Mouse (Mus musculus): ENCODE data around the gene Nckap5. TPM values are rescaled to one million over a fixed set of nuclear protein-coding genes. Genes with fewer than 3 reads are reported as not detected.
"Not testable (repeated sequence)": the region's sequence is repeated elsewhere in the genome, so short reads cannot be mapped to it uniquely, and the experiment has no call there.

The Nckap5 gene
- polyA plus RNA-seq, 1 experiment from 2014 or later, result 4.8 TPM

DNA sequence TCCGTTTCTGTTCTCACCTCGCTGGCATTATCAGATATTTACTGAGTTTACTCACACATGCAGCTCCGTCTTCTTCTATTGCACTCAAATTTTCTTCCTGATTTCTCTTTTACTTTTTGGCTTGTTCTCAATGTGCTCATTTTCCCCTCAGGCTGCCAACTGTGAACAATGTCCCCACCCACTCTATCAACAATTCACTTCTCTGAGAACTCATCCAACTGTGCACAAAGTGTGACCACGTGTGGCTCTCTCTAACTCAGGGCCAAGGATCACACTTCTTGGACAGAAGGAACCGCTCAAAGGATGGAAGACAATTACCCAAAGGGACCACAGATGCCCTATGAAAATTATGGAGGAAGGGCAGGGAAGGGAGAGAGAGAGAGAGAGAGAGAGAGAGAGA lies 707.5 kb downstream of the Nckap5 start:
- Histone ChIP-seq H3K27ac (ENCODE audit: low read length) (no peak overlapping the region), H3K36me3 (ENCODE audit: control insufficient read depth, insufficient read depth, low read length) (no peaks in the 10 kb centered on the region), H3K4me3 (replicated peaks; ENCODE audit: low read length) (no peak overlapping the region), H3K4me1 (ENCODE audit: control insufficient read depth, insufficient read depth, low read length) (peaks cover 2% of the 10 kb centered on the region; the same call in 1 of the 2 replicates), H3K9ac (ENCODE audit: low read length) (no peak overlapping the region), H3K4me2 (ENCODE audit: low read depth, low read length) (no peak overlapping the region), H3K9me3 (replicated peaks; ENCODE audit: control insufficient read depth, low read length) (no peaks in the 10 kb centered on the region), H3K27me3 (ENCODE audit: control insufficient read depth, insufficient read depth, low read length) (no peaks in the 10 kb centered on the region)
- no peak for ATAC-seq (ENCODE audit: insufficient read depth, low FRiP score)
- WGBS, result 69% methylated on average over 5 of the region's 5 CpGs

DNA sequence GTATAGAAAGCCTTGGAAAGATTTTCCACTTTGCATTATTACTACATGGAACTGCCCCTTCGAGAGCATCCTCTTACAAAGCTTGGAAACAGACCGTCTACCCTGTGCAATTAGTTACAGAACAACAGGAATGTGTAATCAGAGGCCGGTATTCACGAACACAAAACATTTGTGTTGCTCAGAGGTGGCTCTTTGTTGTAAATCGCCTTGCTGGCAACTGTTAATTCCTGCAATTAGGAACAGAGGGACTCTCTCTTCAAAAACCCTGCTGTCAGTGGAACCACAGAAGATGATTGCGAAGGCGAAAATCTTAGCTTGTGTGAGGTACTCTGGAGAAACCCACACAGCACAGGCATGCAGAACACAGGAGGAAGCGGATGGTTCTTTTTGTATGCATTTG lies 710.1 kb downstream of the Nckap5 start:
- no peaks in the 10 kb centered on the region for H3K36me3 ChIP-seq (ENCODE audit: control insufficient read depth, insufficient read depth, low read length)
- WGBS, result 71% methylated on average over 8 of the region's 8 CpGs

DNA sequence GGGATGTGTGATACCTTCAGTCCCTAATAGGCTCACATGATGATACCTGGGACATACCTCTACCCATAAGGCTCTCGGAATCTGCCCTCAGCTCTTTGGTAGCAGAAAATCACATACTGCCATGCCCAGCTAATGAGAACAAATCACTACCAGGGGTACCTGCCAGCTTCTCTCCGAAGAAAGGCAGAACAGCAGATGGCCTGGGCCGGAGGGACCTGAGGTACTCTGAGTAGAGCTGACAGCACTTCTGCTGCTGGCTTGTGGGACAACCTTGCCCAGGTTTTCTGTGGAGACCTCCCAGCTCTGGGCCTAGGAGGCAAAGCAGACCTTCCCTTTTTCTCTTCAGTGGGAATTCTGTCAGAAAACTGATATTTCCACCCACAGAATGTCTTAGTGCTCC lies 714.6 kb downstream of the Nckap5 start:
- Histone ChIP-seq H3K36me3 (ENCODE audit: control insufficient read depth, insufficient read depth, low read length) (no peaks in the 10 kb centered on the region), H3K4me1 (ENCODE audit: control insufficient read depth, insufficient read depth, low read length) (no peaks in the 10 kb centered on the region), H3K9me3 (replicated peaks; ENCODE audit: control insufficient read depth, low read length) (no peaks in the 10 kb centered on the region), H3K27me3 (ENCODE audit: control insufficient read depth, insufficient read depth, low read length) (no peaks in the 10 kb centered on the region), H3K4me3 (replicated peaks; ENCODE audit: low read length) (no peak overlapping the region), H3K4me2 (ENCODE audit: low read depth, low read length) (no peak overlapping the region), H3K27ac (ENCODE audit: low read length) (no peak overlapping the region), H3K9ac (ENCODE audit: low read length) (no peak overlapping the region)
- ATAC-seq (ENCODE audit: insufficient read depth, low FRiP score), result no peak
- 74% methylated on average over 3 of the region's 3 CpGs for WGBS

More for the DNA sequence above, 710.1 kb downstream of the Nckap5 start:
- no peaks in the 10 kb centered on the region for H3K9me3 ChIP-seq (replicated peaks; ENCODE audit: control insufficient read depth, low read length)
- H3K4me1 ChIP-seq (ENCODE audit: control insufficient read depth, insufficient read depth, low read length), result peaks cover 2% of the 10 kb centered on the region; the same call in 1 of the 2 replicates
- no peak overlapping the region for H3K9ac ChIP-seq (ENCODE audit: low read length)
- H3K4me2 ChIP-seq (ENCODE audit: low read depth, low read length), result no peak overlapping the region
- H3K27ac ChIP-seq (ENCODE audit: low read length), result no peak overlapping the region
- ATAC-seq (ENCODE audit: insufficient read depth, low FRiP score), result no peak
- no peak overlapping the region for H3K4me3 ChIP-seq (replicated peaks; ENCODE audit: low read length)
- no peaks in the 10 kb centered on the region for H3K27me3 ChIP-seq (ENCODE audit: control insufficient read depth, insufficient read depth, low read length)

DNA sequence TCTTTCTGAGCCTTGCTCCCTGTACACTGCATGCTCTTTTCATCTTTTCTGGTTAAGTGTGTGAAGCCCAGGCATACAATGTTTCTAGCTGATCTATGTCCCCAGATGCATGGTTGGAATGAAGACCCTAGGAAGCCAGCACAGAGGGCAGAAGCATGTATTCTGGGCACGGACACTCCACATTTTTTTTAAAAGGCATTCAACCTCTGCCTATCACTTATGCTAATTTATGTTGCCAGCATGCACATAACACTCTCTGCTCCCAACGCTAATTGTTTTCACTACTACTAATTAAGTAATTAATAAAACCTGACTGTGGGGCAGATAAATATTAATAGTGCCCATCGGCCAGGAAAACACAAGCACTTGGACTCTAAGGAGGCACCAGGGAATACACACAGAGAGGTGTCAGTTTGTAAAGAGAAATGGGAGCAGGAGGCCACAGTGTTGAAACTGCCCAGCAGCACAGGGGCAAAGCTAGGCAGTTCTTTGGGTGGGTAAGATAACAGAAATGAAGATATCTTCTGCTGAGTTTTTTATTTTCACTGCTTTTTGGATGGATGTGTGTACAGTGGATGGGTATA lies 724.8 kb downstream of the Nckap5 start:
- WGBS, result 81% methylated on average over 3 of the region's 3 CpGs
- Histone ChIP-seq H3K36me3 (ENCODE audit: control insufficient read depth, insufficient read depth, low read length) (no peaks in the 10 kb centered on the region), H3K4me2 (ENCODE audit: low read depth, low read length) (no peak overlapping the region), H3K4me1 (ENCODE audit: control insufficient read depth, insufficient read depth, low read length) (no peaks in the 10 kb centered on the region), H3K27me3 (ENCODE audit: control insufficient read depth, insufficient read depth, low read length) (no peaks in the 10 kb centered on the region), H3K9me3 (replicated peaks; ENCODE audit: control insufficient read depth, low read length) (no peaks in the 10 kb centered on the region), H3K4me3 (replicated peaks; ENCODE audit: low read length) (no peak overlapping the region), H3K27ac (ENCODE audit: low read length) (no peak overlapping the region), H3K9ac (ENCODE audit: low read length) (no peak overlapping the region)
- no peak for ATAC-seq (ENCODE audit: insufficient read depth, low FRiP score)

DNA sequence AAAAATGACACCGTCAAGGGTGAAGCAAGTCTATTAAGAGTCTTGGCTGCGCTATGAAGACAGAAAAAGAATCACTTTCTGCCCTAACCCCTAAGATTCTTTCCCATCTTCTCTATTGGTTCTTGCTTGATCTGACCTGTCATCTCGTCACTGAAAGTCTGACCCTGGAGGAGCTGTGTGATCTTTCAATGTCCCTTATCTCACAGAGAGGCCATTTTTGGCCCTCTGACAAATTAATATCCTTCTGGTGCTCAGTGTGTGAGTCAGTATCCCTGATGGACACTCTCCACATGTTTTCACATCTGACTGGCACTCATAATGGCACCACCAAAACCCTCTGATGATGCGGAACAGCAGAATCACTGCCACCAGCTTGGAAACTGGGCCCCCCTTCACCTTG lies 736.3 kb downstream of the Nckap5 start:
- Histone ChIP-seq H3K4me3 (replicated peaks; ENCODE audit: low read length) (no peak overlapping the region), H3K4me2 (ENCODE audit: low read depth, low read length) (no peak overlapping the region), H3K36me3 (ENCODE audit: control insufficient read depth, insufficient read depth, low read length) (no peaks in the 10 kb centered on the region), H3K4me1 (ENCODE audit: control insufficient read depth, insufficient read depth, low read length) (no peaks in the 10 kb centered on the region), H3K9ac (ENCODE audit: low read length) (no peak overlapping the region), H3K9me3 (replicated peaks; ENCODE audit: control insufficient read depth, low read length) (no peaks in the 10 kb centered on the region), H3K27ac (ENCODE audit: low read length) (no peak overlapping the region), H3K27me3 (ENCODE audit: control insufficient read depth, insufficient read depth, low read length) (no peaks in the 10 kb centered on the region)
- no peak for ATAC-seq (ENCODE audit: insufficient read depth, low FRiP score)
- 68% methylated on average over 4 of the region's 4 CpGs for WGBS

DNA sequence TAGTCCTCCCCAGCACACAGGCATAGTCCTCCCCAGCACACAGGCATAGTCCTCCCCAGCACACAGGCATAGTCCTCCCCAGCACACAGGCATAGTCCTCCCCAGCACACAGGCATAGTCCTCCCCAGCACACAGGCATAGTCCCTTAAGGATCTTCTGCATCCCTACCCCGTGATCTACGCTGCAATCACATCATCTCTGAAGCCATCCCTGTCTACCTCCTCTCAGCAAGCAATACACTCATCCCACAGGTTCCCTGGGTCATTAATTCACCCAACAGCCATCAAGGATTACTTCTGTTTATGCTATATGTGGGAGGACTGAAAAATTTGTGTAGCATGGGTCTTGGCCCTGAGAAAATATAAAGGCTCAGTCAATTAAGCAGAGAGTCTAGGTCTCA lies 738.6 kb downstream of the Nckap5 start:
- H3K9ac ChIP-seq (ENCODE audit: low read length); H3K4me2 ChIP-seq (ENCODE audit: low read depth, low read length); H3K27ac ChIP-seq (ENCODE audit: low read length); ATAC-seq (ENCODE audit: insufficient read depth, low FRiP score); H3K9me3 ChIP-seq (replicated peaks; ENCODE audit: control insufficient read depth, low read length); H3K4me3 ChIP-seq (replicated peaks; ENCODE audit: low read length); H3K27me3 ChIP-seq (ENCODE audit: control insufficient read depth, insufficient read depth, low read length); H3K36me3 ChIP-seq (ENCODE audit: control insufficient read depth, insufficient read depth, low read length); H3K4me1 ChIP-seq (ENCODE audit: control insufficient read depth, insufficient read depth, low read length): not testable (repeated sequence)
- WGBS, result 91% methylated on average over 2 of the region's 2 CpGs

DNA sequence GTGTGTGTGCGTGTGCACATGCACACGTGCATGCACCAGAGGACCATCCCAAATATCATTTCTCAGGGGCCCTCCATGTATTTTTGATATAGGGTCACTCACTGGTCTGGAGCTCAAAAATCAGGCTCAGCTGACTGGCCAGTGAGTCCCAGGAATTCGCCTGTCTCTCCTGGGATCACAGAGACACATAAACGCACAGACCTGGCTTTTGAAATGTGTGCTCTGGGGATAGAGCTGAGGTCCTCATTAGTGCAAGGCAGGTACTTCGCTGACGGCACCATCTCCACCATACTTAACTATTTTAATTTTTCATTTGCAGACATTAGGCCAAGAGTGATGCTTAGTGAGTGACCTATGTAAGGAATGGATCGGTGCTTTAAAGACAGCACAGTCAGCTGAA lies 743.4 kb downstream of the Nckap5 start:
- H3K9ac ChIP-seq (ENCODE audit: low read length), result no peak overlapping the region
- H3K36me3 ChIP-seq (ENCODE audit: control insufficient read depth, insufficient read depth, low read length), result no peaks in the 10 kb centered on the region
- ATAC-seq (ENCODE audit: insufficient read depth, low FRiP score), result no peak
- no peak overlapping the region for H3K27ac ChIP-seq (ENCODE audit: low read length)
- H3K4me2 ChIP-seq (ENCODE audit: low read depth, low read length), result no peak overlapping the region
- no peaks in the 10 kb centered on the region for H3K27me3 ChIP-seq (ENCODE audit: control insufficient read depth, insufficient read depth, low read length)
- H3K9me3 ChIP-seq (replicated peaks; ENCODE audit: control insufficient read depth, low read length), result no peaks in the 10 kb centered on the region
- 85% methylated on average over 7 of the region's 7 CpGs for WGBS
- H3K4me3 ChIP-seq (replicated peaks; ENCODE audit: low read length), result no peak overlapping the region
- H3K4me1 ChIP-seq (ENCODE audit: control insufficient read depth, insufficient read depth, low read length), result no peaks in the 10 kb centered on the region

DNA sequence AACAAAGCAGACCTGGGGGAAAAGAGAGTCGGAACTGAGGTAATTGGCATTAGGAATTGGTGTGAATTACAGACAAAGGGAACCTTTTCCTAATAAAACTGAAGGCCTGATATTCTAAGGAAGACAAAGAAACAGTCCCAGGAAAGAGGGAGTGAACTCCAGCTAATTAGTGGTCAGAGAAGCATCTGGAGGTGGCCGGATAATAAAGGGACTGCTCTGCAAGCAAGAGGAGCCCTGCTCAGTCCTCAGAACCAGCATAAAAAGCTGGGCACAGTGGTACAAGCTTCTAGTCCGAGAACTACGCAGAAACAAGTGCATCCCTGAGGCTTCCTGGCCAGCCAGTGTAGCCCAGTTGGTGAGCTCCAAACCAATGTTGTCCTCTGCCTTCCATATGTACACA lies 754.3 kb downstream of the Nckap5 start:
- no peak overlapping the region for H3K4me3 ChIP-seq (replicated peaks; ENCODE audit: low read length)
- H3K4me2 ChIP-seq (ENCODE audit: low read depth, low read length), result no peak overlapping the region
- no peaks in the 10 kb centered on the region for H3K27me3 ChIP-seq (ENCODE audit: control insufficient read depth, insufficient read depth, low read length)
- WGBS, result 67% methylated on average over 4 of the region's 4 CpGs
- no peak overlapping the region for H3K9ac ChIP-seq (ENCODE audit: low read length)
- no peaks in the 10 kb centered on the region for H3K9me3 ChIP-seq (replicated peaks; ENCODE audit: control insufficient read depth, low read length)
- H3K4me1 ChIP-seq (ENCODE audit: control insufficient read depth, insufficient read depth, low read length), result no peaks in the 10 kb centered on the region
- ATAC-seq (ENCODE audit: insufficient read depth, low FRiP score), result no peak
- no peak overlapping the region for H3K27ac ChIP-seq (ENCODE audit: low read length)
- H3K36me3 ChIP-seq (ENCODE audit: control insufficient read depth, insufficient read depth, low read length), result no peaks in the 10 kb centered on the region

DNA sequence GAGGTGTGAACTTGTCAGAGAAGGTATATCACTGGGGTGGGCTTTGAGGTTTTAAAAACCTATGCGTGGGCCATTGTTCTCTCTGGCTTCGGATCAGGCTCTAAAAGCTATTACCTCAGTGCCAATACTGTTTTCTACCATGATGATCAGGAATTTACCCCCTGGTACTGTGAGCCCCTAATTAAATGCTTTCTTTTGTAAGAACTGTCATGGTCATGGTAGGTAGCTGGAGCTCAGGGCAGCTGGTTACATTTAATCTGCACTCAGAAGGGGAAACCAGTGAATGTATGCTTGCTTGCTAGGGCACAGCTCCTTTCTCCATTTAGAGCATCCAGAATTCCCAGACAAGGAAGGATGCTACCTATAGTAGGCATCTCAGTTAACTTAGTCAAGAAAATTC lies 759.7 kb downstream of the Nckap5 start:
- Histone ChIP-seq H3K4me3 (replicated peaks; ENCODE audit: low read length) (no peak overlapping the region), H3K36me3 (ENCODE audit: control insufficient read depth, insufficient read depth, low read length) (no peaks in the 10 kb centered on the region), H3K27ac (ENCODE audit: low read length) (no peak overlapping the region), H3K9ac (ENCODE audit: low read length) (no peak overlapping the region), H3K4me2 (ENCODE audit: low read depth, low read length) (no peak overlapping the region), H3K4me1 (ENCODE audit: control insufficient read depth, insufficient read depth, low read length) (no peaks in the 10 kb centered on the region), H3K27me3 (ENCODE audit: control insufficient read depth, insufficient read depth, low read length) (no peaks in the 10 kb centered on the region), H3K9me3 (replicated peaks; ENCODE audit: control insufficient read depth, low read length) (no peaks in the 10 kb centered on the region)
- no peak for ATAC-seq (ENCODE audit: insufficient read depth, low FRiP score)
- WGBS, result 79% methylated on average over 2 of the region's 2 CpGs

DNA sequence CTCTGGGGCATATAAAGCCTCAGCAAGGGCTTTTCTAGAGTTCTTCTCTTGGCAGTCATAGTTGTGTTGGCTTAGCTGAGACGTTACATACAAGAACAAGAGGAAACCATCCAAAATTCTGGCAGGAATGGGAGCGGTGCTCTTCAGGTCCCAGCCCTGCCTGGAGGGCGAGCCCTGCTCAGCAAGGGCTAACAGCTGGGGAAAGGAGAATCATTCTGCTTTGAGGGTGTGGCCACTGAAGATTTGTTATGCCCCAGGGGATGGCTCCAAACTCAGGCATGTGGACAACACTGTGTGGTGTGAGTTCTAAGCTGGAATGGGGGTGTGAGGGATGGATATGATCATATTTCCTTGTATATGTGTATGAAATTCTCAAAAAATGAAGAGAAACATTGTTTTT lies 779.1 kb downstream of the Nckap5 start:
- H3K27ac ChIP-seq (ENCODE audit: low read length), result no peak overlapping the region
- H3K4me3 ChIP-seq (replicated peaks; ENCODE audit: low read length), result no peak overlapping the region
- ATAC-seq (ENCODE audit: insufficient read depth, low FRiP score), result no peak
- no peaks in the 10 kb centered on the region for H3K9me3 ChIP-seq (replicated peaks; ENCODE audit: control insufficient read depth, low read length)
- H3K4me1 ChIP-seq (ENCODE audit: control insufficient read depth, insufficient read depth, low read length), result no peaks in the 10 kb centered on the region
- no peaks in the 10 kb centered on the region for H3K36me3 ChIP-seq (ENCODE audit: control insufficient read depth, insufficient read depth, low read length)
- no peak overlapping the region for H3K4me2 ChIP-seq (ENCODE audit: low read depth, low read length)
- H3K9ac ChIP-seq (ENCODE audit: low read length), result no peak overlapping the region
- no peaks in the 10 kb centered on the region for H3K27me3 ChIP-seq (ENCODE audit: control insufficient read depth, insufficient read depth, low read length)
- 64% methylated on average over 3 of the region's 3 CpGs for WGBS

Measured in stomach, embryonic 16.5 days (tissue).